Mouse (Mus musculus) embryo, embryonic 10 days (tissue): ENCODE measurements at regions not wholly inside any gene's neighbourhood (a gene's known extent, or its start where the extent isn't known, plus 50 kb on each side); places are given as distances from the start of the nearest gene placed in this dataset.
A peak's percentile ranks its signal among the peaks of the same experiment; 100 is the strongest.
"Not testable (repeated sequence)": the region's sequence is repeated elsewhere in the genome, so short reads cannot be mapped to it uniquely, and the experiment has no call there.

Experiments
- DNase-seq: peaks from one replicate; pipeline ENCODE4 v3.0.0-alpha.2; 2015; ENCODE audit warnings: low spot score

- no peak for DNase-seq
Measured at GRCm38 (mm10) chr15:90397691-90398377, 173.7 kb downstream of the Alg10b start.

DNA sequence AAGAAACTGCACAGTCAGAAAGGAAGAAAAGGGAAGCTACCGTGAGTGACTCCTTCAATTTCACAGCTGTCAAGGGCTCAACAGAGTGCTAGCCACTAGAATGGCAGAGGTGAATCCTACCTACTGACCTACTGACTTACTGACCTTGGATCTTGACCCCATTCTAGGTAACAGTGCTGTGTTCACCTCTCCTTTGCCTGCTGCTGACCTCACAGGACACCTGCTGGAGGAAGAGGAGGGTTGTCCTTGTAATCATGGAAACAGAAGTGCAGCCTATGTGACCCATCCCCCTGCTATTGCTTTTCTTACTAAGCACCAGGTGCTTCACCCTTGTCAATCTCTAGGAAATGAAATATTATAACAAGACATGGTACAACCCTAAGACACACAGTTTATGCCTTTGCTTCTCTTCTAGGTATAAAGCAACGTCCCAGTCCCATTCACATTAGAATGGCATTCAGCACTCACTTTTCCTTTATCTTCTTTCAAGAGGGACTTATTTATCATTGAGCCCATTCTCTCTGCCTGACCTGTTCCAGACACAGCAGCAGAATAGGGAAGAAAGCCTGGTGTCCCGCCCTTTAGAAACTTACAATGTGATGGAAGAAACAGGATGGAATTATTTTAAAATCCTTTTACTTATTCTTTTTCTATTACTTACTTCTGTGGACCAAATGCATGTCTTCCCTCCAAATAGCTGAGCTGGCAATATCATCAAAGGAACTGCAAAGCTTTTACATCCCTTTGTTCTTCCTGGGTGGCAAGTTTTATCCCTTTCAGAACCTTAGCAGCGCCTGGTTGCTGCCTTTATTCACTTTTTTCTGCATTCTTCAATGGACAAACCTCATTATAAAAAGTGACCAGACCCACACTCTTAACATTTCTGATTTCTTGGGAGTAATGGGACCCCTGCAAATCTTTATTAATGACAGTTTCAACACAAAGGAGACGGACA is 176.5 kb downstream of the Alg10b start:
- peak; percentile 64 for DNase-seq

DNA sequence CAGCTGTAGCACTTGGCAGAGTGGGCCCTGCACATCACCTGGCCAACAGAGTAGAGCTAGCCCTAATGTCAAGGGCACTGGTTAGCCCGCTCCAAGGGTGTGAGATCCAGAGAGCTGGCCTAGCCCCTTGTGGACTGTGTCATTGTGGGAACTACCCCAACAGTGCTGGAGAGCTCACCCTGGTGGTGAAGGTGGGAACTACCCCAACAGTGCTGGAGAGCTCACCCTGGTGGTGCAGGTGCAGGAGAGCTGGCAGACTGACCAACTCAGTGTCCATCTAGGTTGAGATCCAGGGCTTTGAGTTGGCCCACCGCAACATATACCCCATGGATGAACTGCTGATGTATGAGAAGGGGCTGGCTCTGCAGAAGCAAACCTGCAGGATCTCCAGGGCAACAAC is 196.7 kb downstream of the Alg10b start:
- DNase-seq: no peak

GRCm38 (mm10) chr15:90422122-90422614 is 198.1 kb downstream of the Alg10b start:
- DNase-seq: peak; percentile 71

DNA sequence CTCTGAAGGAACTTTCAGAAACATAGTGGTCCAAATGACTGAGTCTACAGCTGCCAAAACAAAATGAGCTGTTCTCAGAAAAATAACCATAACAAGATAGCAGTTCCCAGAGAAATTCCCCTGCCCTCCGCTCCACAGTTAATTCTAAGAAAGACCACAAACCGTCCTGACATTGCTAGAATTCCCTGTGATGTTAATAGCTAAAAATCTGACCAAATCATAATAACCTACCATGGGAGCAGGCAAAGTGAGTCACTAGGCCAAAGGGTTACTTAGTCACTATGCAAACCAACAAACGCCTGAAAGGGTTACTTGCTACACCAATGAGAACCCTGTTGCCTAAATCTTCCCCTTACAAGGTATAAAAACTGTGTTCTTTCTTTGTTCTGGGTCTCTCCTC is 206.9 kb downstream of the Alg10b start:
- not testable (repeated sequence) for DNase-seq

DNA sequence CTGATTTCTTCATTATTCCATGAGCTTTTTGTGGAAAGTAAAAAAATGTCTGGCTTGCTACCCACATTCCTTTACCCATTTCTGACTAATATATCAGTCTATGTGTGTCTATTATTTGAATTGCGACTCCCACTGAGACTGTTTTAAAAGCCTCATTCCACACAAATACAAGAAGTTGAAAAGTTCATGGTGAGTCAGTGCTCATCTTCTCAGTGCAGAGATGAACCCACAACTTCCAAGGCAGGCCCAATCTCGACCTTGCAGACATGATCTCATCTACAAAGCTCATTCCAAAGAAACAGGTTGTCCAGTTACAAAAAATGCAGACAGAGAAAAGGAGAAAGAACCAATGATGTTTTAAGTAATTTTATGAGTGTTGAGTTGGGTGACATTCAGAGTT is 208.0 kb downstream of the Alg10b start:
- no peak for DNase-seq

GRCm38 (mm10) chr15:90435286-90435685 is 211.2 kb downstream of the Alg10b start:
- no peak for DNase-seq
